Mouse (Mus musculus) forebrain, embryonic 10.5 days (tissue): ENCODE data around the gene Ddx39. TPM values are rescaled to one million over a fixed set of nuclear protein-coding genes. Genes with fewer than 3 reads are reported as not detected.
A peak's percentile ranks its signal among the peaks of the same experiment; 100 is the strongest.

Experiments used
- DNase-seq: peaks from one replicate; pipeline ENCODE4 v3.0.0-alpha.2; 2017; ENCODE audit warnings: low spot score; ENCODE audit errors: extremely low spot score
- H3K27ac ChIP-seq: fragments of 300-500 bp; sonication (generic); 2 replicates; pipeline ENCODE4 v1.5.1; 2016; ENCODE audit warnings: mild to moderate bottlenecking
- H3K27me3 ChIP-seq: fragments of 300-500 bp; sonication (generic); 2 replicates; pipeline ENCODE4 v1.6.1; 2016; ENCODE audit warnings: mild to moderate bottlenecking; ENCODE audit not compliant: poor library complexity, severe bottlenecking
- H3K36me3 ChIP-seq: fragments of 300-500 bp; sonication (generic); replicated peaks from 2 replicates; pipeline ENCODE4 v1.6.1; 2016; ENCODE audit warnings: mild to moderate bottlenecking, moderate library complexity
- H3K4me1 ChIP-seq: fragments of 300-500 bp; sonication (generic); 2 replicates; pipeline ENCODE4 v1.6.1; 2016
- H3K4me3 ChIP-seq: fragments of 300-500 bp; sonication (generic); 2 replicates; pipeline ENCODE4 v1.5.1; 2016; ENCODE audit warnings: mild to moderate bottlenecking, moderate library complexity
- H3K9me3 ChIP-seq: fragments of 300-500 bp; sonication (generic); 2 replicates; pipeline ENCODE4 v1.6.1; 2016; ENCODE audit warnings: mild to moderate bottlenecking, moderate library complexity
- WGBS: fragments of 180-500 bp; shearing (Covaris S2); methylation state at CpG from one replicate; pipeline ENCODE4 v1.1.7; 2016; 5-methylcytosine and 5-hydroxymethylcytosine counted together
- polyA plus RNA-seq: library from polyadenylated mRNA; unstranded; fragments of >200 nt; fragmentation: Nextera tagmentation; extraction: Ambion mirVana; gene quantifications from 2 replicates; pipeline ENCODE4 v1.2.1, GENCODE M21; 2016

Ddx39 gene
- polyA plus RNA-seq, 1 experiment from 2014 or later, result 364 TPM

GRCm38 (mm10) chr8:83689264-83689663 is 25.7 kb upstream of the Ddx39 start:
- peaks cover 71% of the 10 kb centered on the region for H3K36me3 ChIP-seq
- H3K27ac ChIP-seq, result no peak overlapping the region
- H3K4me3 ChIP-seq, result no peak overlapping the region
- no peaks in the 10 kb centered on the region; the same call in 1 of the 2 replicates for H3K4me1 ChIP-seq
- H3K9me3 ChIP-seq, result no peaks in the 10 kb centered on the region
- no peaks in the 10 kb centered on the region for H3K27me3 ChIP-seq
- no peak for DNase-seq
- 94% methylated on average over 6 of the region's 6 CpGs for WGBS

GRCm38 (mm10) chr8:83693609-83694236 is 21.3 kb upstream of the Ddx39 start:
- no peak for DNase-seq
- 86% methylated on average over 10 of the region's 10 CpGs for WGBS

GRCm38 (mm10) chr8:83694369-83695160 is 20.4 kb upstream of the Ddx39 start:
- Histone ChIP-seq H3K4me3 (no peak overlapping the region), H3K27ac (no peak overlapping the region), H3K27me3 (no peaks in the 10 kb centered on the region), H3K4me1 (peaks cover 29% of the 10 kb centered on the region), H3K36me3 (peaks cover 32% of the 10 kb centered on the region), H3K9me3 (no peaks in the 10 kb centered on the region)
- WGBS, result 87% methylated on average over 11 of the region's 11 CpGs
- DNase-seq, result no peak

More at GRCm38 (mm10) chr8:83693609-83694236, 21.3 kb upstream of the Ddx39 start:
- H3K4me1 ChIP-seq, result peaks cover 21% of the 10 kb centered on the region
- peaks cover 36% of the 10 kb centered on the region for H3K36me3 ChIP-seq
- H3K4me3 ChIP-seq, result no peak overlapping the region
- H3K27ac ChIP-seq, result no peak overlapping the region
- H3K9me3 ChIP-seq, result no peaks in the 10 kb centered on the region
- H3K27me3 ChIP-seq, result no peaks in the 10 kb centered on the region

- H3K27ac ChIP-seq, result no peak overlapping the region
- H3K4me1 ChIP-seq, result peaks cover 39% of the 10 kb centered on the region
- no peak for DNase-seq
- 91% methylated on average over 16 of the region's 17 CpGs for WGBS
- no peak overlapping the region for H3K4me3 ChIP-seq
- no peaks in the 10 kb centered on the region for H3K27me3 ChIP-seq
- peaks cover 23% of the 10 kb centered on the region for H3K36me3 ChIP-seq
- H3K9me3 ChIP-seq, result no peaks in the 10 kb centered on the region
Measured at GRCm38 (mm10) chr8:83695351-83696106, 19.4 kb upstream of the Ddx39 start.

- WGBS, result 66% methylated on average over 19 of the region's 19 CpGs
- H3K9me3 ChIP-seq, result 0 out of 2 replicates have a peak, but pooled peaks cover 4% of the 10 kb centered on the region
- peaks cover 44% of the 10 kb centered on the region for H3K4me1 ChIP-seq
- peak overlapping the region; percentile 94 for H3K27ac ChIP-seq
- peaks cover 3% of the 10 kb centered on the region for H3K36me3 ChIP-seq
- peak overlapping the region; percentile 92 for H3K4me3 ChIP-seq
- no peaks in the 10 kb centered on the region for H3K27me3 ChIP-seq
- no peak for DNase-seq
Measured at GRCm38 (mm10) chr8:83697374-83698220, 17.4 kb upstream of the Ddx39 start.

GRCm38 (mm10) chr8:83698291-83698660 is 16.7 kb upstream of the Ddx39 start:
- H3K4me1 ChIP-seq, result peaks cover 44% of the 10 kb centered on the region
- WGBS, result 7% methylated on average over 15 of the region's 15 CpGs
- DNase-seq, result peak; percentile 23
- peak overlapping the region; percentile 92 for H3K4me3 ChIP-seq
- H3K36me3 ChIP-seq, result no peaks in the 10 kb centered on the region
- 0 out of 2 replicates have a peak, but pooled peaks cover 4% of the 10 kb centered on the region for H3K9me3 ChIP-seq
- no peaks in the 10 kb centered on the region for H3K27me3 ChIP-seq
- peak overlapping the region; percentile 94 for H3K27ac ChIP-seq

- Histone ChIP-seq H3K27me3 (no peaks in the 10 kb centered on the region), H3K9me3 (0 out of 2 replicates have a peak, but pooled peaks cover 4% of the 10 kb centered on the region), H3K27ac (peak within 1 kb of the TSS; percentile 94), H3K4me1 (peaks cover 44% of the 10 kb centered on the region), H3K4me3 (peak within 1 kb of the TSS; percentile 92), H3K36me3 (no peaks in the 10 kb centered on the region)
- under 1% methylated on average over 85 of the region's 85 CpGs for WGBS
- DNase-seq, result peak; percentile 79
Measured at GRCm38 (mm10) chr8:83698661-83699453, 16.1 kb upstream of the Ddx39 start, which contains the start of gene Pkn1. Gene Pkn1 (minus strand): TSS chr8:83699179.

- Histone ChIP-seq H3K27me3 (no peaks in the 10 kb centered on the region), H3K27ac (peak overlapping the region; percentile 94), H3K9me3 (0 out of 2 replicates have a peak, but pooled peaks cover 4% of the 10 kb centered on the region), H3K36me3 (no peaks in the 10 kb centered on the region), H3K4me3 (peak overlapping the region; percentile 92), H3K4me1 (peaks cover 44% of the 10 kb centered on the region)
- no peak for DNase-seq
- WGBS, result 42% methylated on average over 9 of the region's 9 CpGs
Measured at GRCm38 (mm10) chr8:83699566-83699965, 15.4 kb upstream of the Ddx39 start.

- Histone ChIP-seq H3K27me3 (no peaks in the 10 kb centered on the region), H3K4me1 (peaks cover 44% of the 10 kb centered on the region), H3K36me3 (no peaks in the 10 kb centered on the region), H3K9me3 (0 out of 2 replicates have a peak, but pooled peaks cover 4% of the 10 kb centered on the region), H3K27ac (peak overlapping the region; percentile 63; the same call in 1 of the 2 replicates), H3K4me3 (no peak overlapping the region)
- 79% methylated on average over 9 of the region's 9 CpGs for WGBS
- no peak for DNase-seq
Measured at GRCm38 (mm10) chr8:83700423-83701085, 14.4 kb upstream of the Ddx39 start.

- H3K4me3 ChIP-seq, result no peak overlapping the region
- WGBS, result 90% methylated on average over 4 of the region's 4 CpGs
- no peaks in the 10 kb centered on the region for H3K27me3 ChIP-seq
- DNase-seq, result no peak
- no peaks in the 10 kb centered on the region for H3K36me3 ChIP-seq
- H3K9me3 ChIP-seq, result 0 out of 2 replicates have a peak, but pooled peaks cover 4% of the 10 kb centered on the region
- H3K27ac ChIP-seq, result no peak overlapping the region
- H3K4me1 ChIP-seq, result peaks cover 25% of the 10 kb centered on the region
Measured at GRCm38 (mm10) chr8:83703426-83703825, 11.6 kb upstream of the Ddx39 start.

GRCm38 (mm10) chr8:83706411-83706810 is 8.6 kb upstream of the Ddx39 start:
- DNase-seq, result no peak
- Histone ChIP-seq H3K9me3 (0 out of 2 replicates have a peak, but pooled peaks cover 4% of the 10 kb centered on the region), H3K4me1 (no peaks in the 10 kb centered on the region), H3K27me3 (no peaks in the 10 kb centered on the region), H3K36me3 (no peaks in the 10 kb centered on the region), H3K4me3 (no peak overlapping the region), H3K27ac (no peak overlapping the region)
- WGBS, result 66% methylated on average over 5 of the region's 5 CpGs
